Mouse (Mus musculus) ES-Bruce4 (cell line): ENCODE results near the gene Arhgap20. TPM values are rescaled to one million over a fixed set of nuclear protein-coding genes. Genes with fewer than 3 reads are reported as not detected.

Source experiments
- H3K27ac ChIP-seq: 2 replicates; pipeline ENCODE4 v1.5.1; 2012; ENCODE audit warnings: low read length, inconsistent platforms; ENCODE audit not compliant: insufficient read depth
- H3K27me3 ChIP-seq: 2 replicates; pipeline ENCODE4 v1.6.1; 2012; ENCODE audit warnings: mild to moderate bottlenecking, low read length, inconsistent platforms; ENCODE audit not compliant: control insufficient read depth, poor library complexity, insufficient read depth, severe bottlenecking
- H3K36me3 ChIP-seq: 2 replicates; pipeline ENCODE4 v1.6.1; 2012; ENCODE audit warnings: inconsistent platforms, mild to moderate bottlenecking, low read length, moderate library complexity; ENCODE audit not compliant: control insufficient read depth, poor library complexity, insufficient read depth, severe bottlenecking
- H3K4me1 ChIP-seq: one replicate; pipeline ENCODE4 v1.8.1; 2011; ENCODE audit warnings: low read length; ENCODE audit not compliant: control insufficient read depth, insufficient read depth
- H3K4me3 ChIP-seq: 2 replicates; pipeline ENCODE4 v1.5.1; 2011; ENCODE audit warnings: low read depth, mild to moderate bottlenecking, low read length
- H3K9ac ChIP-seq: 2 replicates; pipeline ENCODE4 v1.6.1; 2012; ENCODE audit warnings: low read depth, mild to moderate bottlenecking, inconsistent platforms; ENCODE audit not compliant: poor library complexity, severe bottlenecking
- H3K9me3 ChIP-seq: replicated peaks from 2 replicates; pipeline ENCODE4 v1.6.1; 2012; ENCODE audit warnings: mild to moderate bottlenecking, low read length, inconsistent platforms; ENCODE audit not compliant: control insufficient read depth, poor library complexity, insufficient read depth, severe bottlenecking
- CTCF ChIP-seq: IDR thresholded peaks from one replicate; pipeline ENCODE4 v1.8.1; 2011; ENCODE audit warnings: low read depth, low read length
- EP300 ChIP-seq: IDR thresholded peaks from 2 replicates; pipeline ENCODE4 v1.6.1; 2011; ENCODE audit warnings: low read depth, low read length; ENCODE audit not compliant: insufficient read depth
- POLR2A ChIP-seq: IDR thresholded peaks from one replicate; pipeline ENCODE4 v1.8.1; 2011; ENCODE audit warnings: low read length; ENCODE audit not compliant: insufficient read depth
- polyA plus RNA-seq: library from polyadenylated mRNA; stranded (reverse); fragments of >200 nt; gene quantifications from 2 replicates; pipeline ENCODE4 v1.2.4, GENCODE M21; 2011; ENCODE audit warnings: low read depth; ENCODE audit not compliant: missing spikeins, insufficient read depth, insufficient read length

The Arhgap20 gene
- polyA plus RNA-seq, 1 experiment: 0.61 TPM

GRCm38 (mm10) chr9:51853772-51854171, 88.6 kb downstream of the Arhgap20 start:
- Histone ChIP-seq H3K27ac (no peak overlapping the region), H3K4me3 (no peak overlapping the region), H3K4me1 (no peaks in the 10 kb centered on the region), H3K9me3 (peaks cover 5% of the 10 kb centered on the region), H3K36me3 (no peaks in the 10 kb centered on the region), H3K9ac (no peak overlapping the region), H3K27me3 (no peaks in the 10 kb centered on the region)
- no peak for TF ChIP-seq EP300
- no peak for TF ChIP-seq POLR2A
- no peak for TF ChIP-seq CTCF

- Histone ChIP-seq H3K9me3 (no peaks in the 10 kb centered on the region), H3K36me3 (no peaks in the 10 kb centered on the region), H3K4me1 (no peaks in the 10 kb centered on the region), H3K27ac (no peak overlapping the region), H3K9ac (no peak overlapping the region), H3K27me3 (no peaks in the 10 kb centered on the region), H3K4me3 (no peak overlapping the region)
- TF ChIP-seq CTCF (no peak), POLR2A (no peak), EP300 (no peak)
Observed at GRCm38 (mm10) chr9:51864273-51864672, 99.1 kb downstream of the Arhgap20 start.

GRCm38 (mm10) chr9:51866634-51867033, 101.5 kb downstream of the Arhgap20 start:
- Histone ChIP-seq H3K4me3 (no peak overlapping the region), H3K9ac (no peak overlapping the region), H3K36me3 (no peaks in the 10 kb centered on the region), H3K27me3 (no peaks in the 10 kb centered on the region), H3K27ac (no peak overlapping the region), H3K4me1 (no peaks in the 10 kb centered on the region), H3K9me3 (no peaks in the 10 kb centered on the region)
- no peak for TF ChIP-seq POLR2A
- TF ChIP-seq EP300: no peak

- Histone ChIP-seq H3K27ac (no peak overlapping the region), H3K27me3 (no peaks in the 10 kb centered on the region), H3K9me3 (no peaks in the 10 kb centered on the region), H3K36me3 (no peaks in the 10 kb centered on the region), H3K4me1 (no peaks in the 10 kb centered on the region), H3K9ac (no peak overlapping the region), H3K4me3 (no peak overlapping the region)
- TF ChIP-seq EP300: no peak
- TF ChIP-seq CTCF: no peak
- no peak for TF ChIP-seq POLR2A
Observed at GRCm38 (mm10) chr9:51869056-51869455, 103.9 kb downstream of the Arhgap20 start.

GRCm38 (mm10) chr9:51874348-51874747, 109.2 kb downstream of the Arhgap20 start:
- Histone ChIP-seq H3K9me3 (no peaks in the 10 kb centered on the region), H3K4me1 (no peaks in the 10 kb centered on the region), H3K27me3 (no peaks in the 10 kb centered on the region), H3K4me3 (no peak overlapping the region), H3K36me3 (no peaks in the 10 kb centered on the region), H3K27ac (no peak overlapping the region), H3K9ac (no peak overlapping the region)
- TF ChIP-seq POLR2A: no peak
- TF ChIP-seq EP300: no peak
- TF ChIP-seq CTCF: no peak

- Histone ChIP-seq H3K9ac (no peak overlapping the region), H3K9me3 (no peaks in the 10 kb centered on the region), H3K36me3 (no peaks in the 10 kb centered on the region), H3K4me3 (no peak overlapping the region), H3K27me3 (no peaks in the 10 kb centered on the region), H3K27ac (no peak overlapping the region), H3K4me1 (no peaks in the 10 kb centered on the region)
- TF ChIP-seq EP300: no peak
- TF ChIP-seq CTCF: no peak
- TF ChIP-seq POLR2A: no peak
Observed at GRCm38 (mm10) chr9:51875531-51875930, 110.4 kb downstream of the Arhgap20 start.

GRCm38 (mm10) chr9:51881386-51881785, 116.2 kb downstream of the Arhgap20 start:
- Histone ChIP-seq H3K27ac (no peak overlapping the region), H3K36me3 (no peaks in the 10 kb centered on the region), H3K9me3 (no peaks in the 10 kb centered on the region), H3K4me3 (no peak overlapping the region), H3K27me3 (no peaks in the 10 kb centered on the region), H3K4me1 (no peaks in the 10 kb centered on the region), H3K9ac (no peak overlapping the region)
- no peak for TF ChIP-seq POLR2A
- no peak for TF ChIP-seq EP300
- no peak for TF ChIP-seq CTCF
